Mouse (Mus musculus) forebrain, embryonic 10.5 days (tissue): ENCODE measurements around the gene Frg2f1. TPM values are rescaled to one million over a fixed set of nuclear protein-coding genes. Genes with fewer than 3 reads are reported as not detected.
A peak's percentile ranks its signal among the peaks of the same experiment; 100 is the strongest.
"Not testable (repeated sequence)": the region's sequence is repeated elsewhere in the genome, so short reads cannot be mapped to it uniquely, and the experiment has no call there.

Source experiments
- DNase-seq: peaks from one replicate; pipeline ENCODE4 v3.0.0-alpha.2; 2017; ENCODE audit warnings: low spot score; ENCODE audit errors: extremely low spot score
- H3K27ac ChIP-seq: fragments of 300-500 bp; sonication (generic); 2 replicates; pipeline ENCODE4 v1.5.1; 2016; ENCODE audit warnings: mild to moderate bottlenecking
- H3K27me3 ChIP-seq: fragments of 300-500 bp; sonication (generic); 2 replicates; pipeline ENCODE4 v1.6.1; 2016; ENCODE audit warnings: mild to moderate bottlenecking; ENCODE audit not compliant: poor library complexity, severe bottlenecking
- H3K36me3 ChIP-seq: fragments of 300-500 bp; sonication (generic); replicated peaks from 2 replicates; pipeline ENCODE4 v1.6.1; 2016; ENCODE audit warnings: mild to moderate bottlenecking, moderate library complexity
- H3K4me1 ChIP-seq: fragments of 300-500 bp; sonication (generic); 2 replicates; pipeline ENCODE4 v1.6.1; 2016
- H3K4me3 ChIP-seq: fragments of 300-500 bp; sonication (generic); 2 replicates; pipeline ENCODE4 v1.5.1; 2016; ENCODE audit warnings: mild to moderate bottlenecking, moderate library complexity
- H3K9me3 ChIP-seq: fragments of 300-500 bp; sonication (generic); 2 replicates; pipeline ENCODE4 v1.6.1; 2016; ENCODE audit warnings: mild to moderate bottlenecking, moderate library complexity
- WGBS: fragments of 180-500 bp; shearing (Covaris S2); methylation state at CpG from one replicate; pipeline ENCODE4 v1.1.7; 2016; 5-methylcytosine and 5-hydroxymethylcytosine counted together
- polyA plus RNA-seq: library from polyadenylated mRNA; unstranded; fragments of >200 nt; fragmentation: Nextera tagmentation; extraction: Ambion mirVana; gene quantifications from 2 replicates; pipeline ENCODE4 v1.2.1, GENCODE M21; 2016

Frg2f1 gene
- 2.1 and 2.5 TPM in 2 replicates for polyA plus RNA-seq

GRCm38 (mm10) chr4:119539031-119539824, at the start of gene Frg2f1:
Gene Frg2f1 (minus strand): TSS chr4:119539529.
- Histone ChIP-seq H3K4me1 (peaks cover 28% of the 10 kb centered on the region), H3K27ac (peak within 1 kb of the TSS; percentile 97), H3K9me3 (no peaks in the 10 kb centered on the region), H3K36me3 (no peaks in the 10 kb centered on the region), H3K4me3 (peak within 1 kb of the TSS; percentile 97), H3K27me3 (no peaks in the 10 kb centered on the region)
- under 1% methylated on average over 85 of the region's 85 CpGs for WGBS
- peak; percentile 92 for DNase-seq

GRCm38 (mm10) chr4:119588037-119588436, 48.7 kb upstream of the Frg2f1 start:
- Histone ChIP-seq H3K27ac (no peak overlapping the region), H3K4me1 (no peaks in the 10 kb centered on the region), H3K36me3 (peaks cover 30% of the 10 kb centered on the region), H3K27me3 (no peaks in the 10 kb centered on the region), H3K9me3 (no peaks in the 10 kb centered on the region), H3K4me3 (no peak overlapping the region)
- no peak for DNase-seq
- 92% methylated on average over 2 of the region's 2 CpGs for WGBS

- Histone ChIP-seq H3K27me3 (no peaks in the 10 kb centered on the region), H3K4me1 (no peaks in the 10 kb centered on the region), H3K4me3 (no peak overlapping the region), H3K36me3 (peaks cover 49% of the 10 kb centered on the region), H3K27ac (no peak overlapping the region), H3K9me3 (no peaks in the 10 kb centered on the region)
- DNase-seq, result no peak
- 97% methylated on average over 3 of the region's 3 CpGs for WGBS
These were observed 36.1 kb upstream of the Frg2f1 start for GRCm38 (mm10) chr4:119575459-119575858.

- Histone ChIP-seq H3K27me3 (no peaks in the 10 kb centered on the region), H3K9me3 (no peaks in the 10 kb centered on the region), H3K36me3 (peaks cover 49% of the 10 kb centered on the region), H3K4me3 (no peak overlapping the region), H3K4me1 (no peaks in the 10 kb centered on the region), H3K27ac (no peak overlapping the region)
- WGBS, result 86% methylated on average over 2 of the region's 2 CpGs
- no peak for DNase-seq
These were observed 35.2 kb upstream of the Frg2f1 start for GRCm38 (mm10) chr4:119574504-119574903.

- no peaks in the 10 kb centered on the region for H3K27me3 ChIP-seq
- H3K36me3 ChIP-seq, result peaks cover 40% of the 10 kb centered on the region
- DNase-seq, result no peak
- H3K4me1 ChIP-seq, result no peaks in the 10 kb centered on the region
- no peak overlapping the region for H3K4me3 ChIP-seq
- H3K27ac ChIP-seq, result no peak overlapping the region
- 94% methylated on average over 3 of the region's 3 CpGs for WGBS
- H3K9me3 ChIP-seq, result no peaks in the 10 kb centered on the region
These were observed 33.4 kb upstream of the Frg2f1 start for GRCm38 (mm10) chr4:119572682-119573081.

GRCm38 (mm10) chr4:119566322-119566835, 27.1 kb upstream of the Frg2f1 start:
- Histone ChIP-seq H3K9me3 (peaks cover 4% of the 10 kb centered on the region), H3K27ac (no peak overlapping the region), H3K36me3 (peaks cover 19% of the 10 kb centered on the region), H3K4me1 (no peaks in the 10 kb centered on the region), H3K4me3 (no peak overlapping the region), H3K27me3 (no peaks in the 10 kb centered on the region)
- no peak for DNase-seq
- WGBS, result 85% methylated on average over 4 of the region's 4 CpGs

GRCm38 (mm10) chr4:119563136-119563535, 23.8 kb upstream of the Frg2f1 start:
- Histone ChIP-seq H3K4me3 (no peak overlapping the region), H3K27ac (no peak overlapping the region), H3K27me3 (no peaks in the 10 kb centered on the region), H3K4me1 (peaks cover 8% of the 10 kb centered on the region), H3K9me3 (peaks cover 4% of the 10 kb centered on the region), H3K36me3 (peaks cover 22% of the 10 kb centered on the region)
- no peak for DNase-seq

GRCm38 (mm10) chr4:119555466-119555865, 16.1 kb upstream of the Frg2f1 start:
- 78% methylated on average over 2 of the region's 2 CpGs for WGBS
- H3K4me1 ChIP-seq, result peaks cover 18% of the 10 kb centered on the region
- DNase-seq, result no peak
- H3K27me3 ChIP-seq, result no peaks in the 10 kb centered on the region
- H3K9me3 ChIP-seq, result no peaks in the 10 kb centered on the region
- H3K4me3 ChIP-seq, result no peak overlapping the region
- no peak overlapping the region for H3K27ac ChIP-seq
- H3K36me3 ChIP-seq, result 0 out of 2 replicates have a peak, but pooled peaks cover 2% of the 10 kb centered on the region

GRCm38 (mm10) chr4:119550864-119551263, 11.5 kb upstream of the Frg2f1 start:
- no peak overlapping the region for H3K4me3 ChIP-seq
- H3K9me3 ChIP-seq, result no peaks in the 10 kb centered on the region
- H3K27me3 ChIP-seq, result no peaks in the 10 kb centered on the region
- H3K36me3 ChIP-seq, result peaks cover 5% of the 10 kb centered on the region; the same call in 1 of the 2 replicates
- no peak for DNase-seq
- 90% methylated on average over 1 of the region's 1 CpGs for WGBS
- peaks cover 9% of the 10 kb centered on the region; the same call in 1 of the 2 replicates for H3K4me1 ChIP-seq
- no peak overlapping the region for H3K27ac ChIP-seq

- peak overlapping the region; percentile 97 for H3K4me3 ChIP-seq
- H3K9me3 ChIP-seq, result no peaks in the 10 kb centered on the region
- H3K27me3 ChIP-seq, result no peaks in the 10 kb centered on the region
- DNase-seq, result peak; percentile 15
- peaks cover 28% of the 10 kb centered on the region for H3K4me1 ChIP-seq
- WGBS, result 9% methylated on average over 10 of the region's 10 CpGs
- peak overlapping the region; percentile 97 for H3K27ac ChIP-seq
- no peaks in the 10 kb centered on the region for H3K36me3 ChIP-seq
These were observed 1.2 kb upstream of the Frg2f1 start for GRCm38 (mm10) chr4:119540533-119540890.

- peak; percentile 61 for DNase-seq
- Histone ChIP-seq H3K4me3 (peak overlapping the region; percentile 97), H3K27me3 (no peaks in the 10 kb centered on the region), H3K4me1 (peaks cover 28% of the 10 kb centered on the region), H3K9me3 (no peaks in the 10 kb centered on the region), H3K27ac (peak overlapping the region; percentile 97), H3K36me3 (no peaks in the 10 kb centered on the region)
- WGBS, result 0% methylated on average over 60 of the region's 76 CpGs
These were observed 655 bp upstream of the Frg2f1 start for GRCm38 (mm10) chr4:119539836-119540532.

GRCm38 (mm10) chr4:119537436-119537835, 1.9 kb downstream of the Frg2f1 start:
- 79% methylated on average over 4 of the region's 4 CpGs for WGBS
- no peak overlapping the region for H3K27ac ChIP-seq
- no peak overlapping the region for H3K4me3 ChIP-seq
- DNase-seq, result no peak
- no peaks in the 10 kb centered on the region for H3K27me3 ChIP-seq
- no peaks in the 10 kb centered on the region for H3K36me3 ChIP-seq
- H3K4me1 ChIP-seq, result peaks cover 28% of the 10 kb centered on the region
- no peaks in the 10 kb centered on the region for H3K9me3 ChIP-seq

GRCm38 (mm10) chr4:119536615-119537014, 2.7 kb downstream of the Frg2f1 start, which contains the start of gene Foxj3:
Gene Foxj3 (plus strand): TSS chr4:119537004.
- peaks cover 26% of the 10 kb centered on the region for H3K4me1 ChIP-seq
- not testable (repeated sequence) for H3K27me3 ChIP-seq, H3K36me3 ChIP-seq, H3K27ac ChIP-seq, H3K9me3 ChIP-seq, DNase-seq, H3K4me3 ChIP-seq
- 89% methylated on average over 4 of the region's 4 CpGs for WGBS
